Mouse (Mus musculus): ENCODE measurements around the gene Defb21. TPM values are rescaled to one million over a fixed set of nuclear protein-coding genes. Genes with fewer than 3 reads are reported as not detected.
A peak's percentile ranks its signal among the peaks of the same experiment; 100 is the strongest.

Defb21 gene
- polyA plus RNA-seq, 1 experiment = not detected

- peak; percentile 40; the same call in 1 of the 2 replicates for TF ChIP-seq CTCF (IDR thresholded peaks at IDR 0.05; ENCODE audit: extremely low read depth, insufficient read length, insufficient replicate concordance, low read depth, low read length)
- no peak for TF ChIP-seq POLR2A (IDR thresholded peaks at IDR 0.05; ENCODE audit: low read depth, low read length)
- 64% methylated on average over 15 of the region's 15 CpGs for WGBS
- no peak within 1 kb of the TSS for H3K4me3 ChIP-seq (ENCODE audit: low read depth, low read length)
Observed at GRCm38 (mm10) chr2:152604057-152604456, 31.5 kb downstream of the Defb21 start, which contains the start of gene Defb36. Gene Defb36 (plus strand): TSS chr2:152604327.

DNA sequence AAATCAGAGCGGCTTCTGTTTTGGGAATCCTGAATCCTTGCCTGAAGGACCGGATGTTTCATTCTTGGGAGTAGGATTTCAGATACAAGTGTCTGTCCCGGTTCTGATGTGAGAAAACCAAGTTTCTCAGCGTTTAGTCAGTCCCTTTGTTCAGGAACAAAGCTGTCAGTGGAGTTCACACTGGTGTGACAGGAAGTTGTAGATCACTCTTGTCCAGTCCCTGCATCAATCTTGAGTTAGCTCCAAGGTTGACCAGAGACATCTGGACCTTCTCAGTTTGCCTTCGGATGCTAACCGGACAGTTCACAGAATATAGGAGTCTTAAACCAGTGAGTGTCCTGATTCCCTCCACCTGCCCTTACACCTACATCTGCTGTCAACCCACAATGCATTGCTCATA is 35.2 kb downstream of the Defb21 start:
- Histone ChIP-seq H3K4me1 (ENCODE audit: control insufficient read depth, insufficient read depth, insufficient read length, low read length) (no peaks in the 10 kb centered on the region), H3K36me3 (ENCODE audit: control insufficient read depth, insufficient read depth, low read length) (no peaks in the 10 kb centered on the region), H3K27ac (ENCODE audit: insufficient read depth, low read depth, low read length) (no peak overlapping the region), H3K4me3 (ENCODE audit: low read depth, low read length) (no peak overlapping the region), H3K27me3 (ENCODE audit: control insufficient read depth, insufficient read depth, low read length) (no peaks in the 10 kb centered on the region)
- TF ChIP-seq POLR2A (IDR thresholded peaks at IDR 0.05; ENCODE audit: low read depth, low read length) (no peak), CTCF (IDR thresholded peaks at IDR 0.05; ENCODE audit: extremely low read depth, insufficient read length, insufficient replicate concordance, low read depth, low read length) (no peak)
- WGBS = 58% methylated on average over 6 of the region's 6 CpGs

More at GRCm38 (mm10) chr2:152604057-152604456, 31.5 kb downstream of the Defb21 start, which contains the start of gene Defb36:
- H3K27me3 ChIP-seq (ENCODE audit: control insufficient read depth, insufficient read depth, low read length) = no peaks in the 10 kb centered on the region
- H3K36me3 ChIP-seq (ENCODE audit: control insufficient read depth, insufficient read depth, low read length) = no peaks in the 10 kb centered on the region
- H3K27ac ChIP-seq (ENCODE audit: insufficient read depth, low read depth, low read length) = no peak within 1 kb of the TSS
- H3K4me1 ChIP-seq (ENCODE audit: control insufficient read depth, insufficient read depth, insufficient read length, low read length) = no peaks in the 10 kb centered on the region

- Histone ChIP-seq H3K27ac (ENCODE audit: insufficient read depth, low read depth, low read length) (no peak overlapping the region), H3K4me3 (ENCODE audit: low read depth, low read length) (no peak overlapping the region), H3K4me1 (ENCODE audit: control insufficient read depth, insufficient read depth, insufficient read length, low read length) (no peaks in the 10 kb centered on the region), H3K36me3 (ENCODE audit: control insufficient read depth, insufficient read depth, low read length) (no peaks in the 10 kb centered on the region), H3K27me3 (ENCODE audit: control insufficient read depth, insufficient read depth, low read length) (no peaks in the 10 kb centered on the region)
- TF ChIP-seq POLR2A (IDR thresholded peaks at IDR 0.05; ENCODE audit: low read depth, low read length) (no peak), CTCF (IDR thresholded peaks at IDR 0.05; ENCODE audit: extremely low read depth, insufficient read length, insufficient replicate concordance, low read depth, low read length) (no peak)
- WGBS = 93% methylated on average over 1 of the region's 1 CpGs
Observed at GRCm38 (mm10) chr2:152608719-152609118, 36.2 kb downstream of the Defb21 start.

DNA sequence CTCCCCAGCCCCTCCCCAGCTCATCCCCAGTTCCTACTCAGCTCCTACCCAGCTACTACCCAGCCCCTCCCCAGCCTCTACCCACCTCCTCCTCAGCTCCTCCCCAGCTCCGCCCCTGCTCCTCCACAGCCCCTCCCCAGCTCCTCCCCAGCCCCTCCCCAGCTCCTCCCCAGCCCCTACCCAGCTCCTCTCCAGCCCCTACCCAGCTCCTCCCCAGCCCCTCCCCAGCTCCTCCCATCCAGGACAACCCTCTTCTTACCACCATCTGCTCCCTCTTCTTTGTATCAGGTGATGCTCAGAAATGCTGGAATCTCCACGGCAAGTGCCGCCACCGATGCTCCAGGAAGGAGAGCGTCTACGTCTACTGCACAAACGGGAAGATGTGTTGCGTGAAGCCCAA is 39.6 kb downstream of the Defb21 start:
- TF ChIP-seq POLR2A (IDR thresholded peaks at IDR 0.05; ENCODE audit: low read depth, low read length) (no peak), CTCF (IDR thresholded peaks at IDR 0.05; ENCODE audit: extremely low read depth, insufficient read length, insufficient replicate concordance, low read depth, low read length) (no peak)
- Histone ChIP-seq H3K27ac (ENCODE audit: insufficient read depth, low read depth, low read length) (no peak overlapping the region), H3K4me1 (ENCODE audit: control insufficient read depth, insufficient read depth, insufficient read length, low read length) (no peaks in the 10 kb centered on the region), H3K4me3 (ENCODE audit: low read depth, low read length) (no peak overlapping the region), H3K27me3 (ENCODE audit: control insufficient read depth, insufficient read depth, low read length) (no peaks in the 10 kb centered on the region), H3K36me3 (ENCODE audit: control insufficient read depth, insufficient read depth, low read length) (no peaks in the 10 kb centered on the region)
- WGBS = 56% methylated on average over 7 of the region's 8 CpGs

- Histone ChIP-seq H3K27ac (ENCODE audit: insufficient read depth, low read depth, low read length) (no peak overlapping the region), H3K27me3 (ENCODE audit: control insufficient read depth, insufficient read depth, low read length) (no peaks in the 10 kb centered on the region), H3K4me3 (ENCODE audit: low read depth, low read length) (no peak overlapping the region), H3K4me1 (ENCODE audit: control insufficient read depth, insufficient read depth, insufficient read length, low read length) (no peaks in the 10 kb centered on the region), H3K36me3 (ENCODE audit: control insufficient read depth, insufficient read depth, low read length) (no peaks in the 10 kb centered on the region)
- WGBS = 16% methylated on average over 7 of the region's 7 CpGs
- TF ChIP-seq POLR2A (IDR thresholded peaks at IDR 0.05; ENCODE audit: low read depth, low read length) (no peak), CTCF (IDR thresholded peaks at IDR 0.05; ENCODE audit: extremely low read depth, insufficient read length, insufficient replicate concordance, low read depth, low read length) (peak; percentile 74; the same call in 1 of the 2 replicates)
Observed at GRCm38 (mm10) chr2:152615563-152615962, 43.0 kb downstream of the Defb21 start.

DNA sequence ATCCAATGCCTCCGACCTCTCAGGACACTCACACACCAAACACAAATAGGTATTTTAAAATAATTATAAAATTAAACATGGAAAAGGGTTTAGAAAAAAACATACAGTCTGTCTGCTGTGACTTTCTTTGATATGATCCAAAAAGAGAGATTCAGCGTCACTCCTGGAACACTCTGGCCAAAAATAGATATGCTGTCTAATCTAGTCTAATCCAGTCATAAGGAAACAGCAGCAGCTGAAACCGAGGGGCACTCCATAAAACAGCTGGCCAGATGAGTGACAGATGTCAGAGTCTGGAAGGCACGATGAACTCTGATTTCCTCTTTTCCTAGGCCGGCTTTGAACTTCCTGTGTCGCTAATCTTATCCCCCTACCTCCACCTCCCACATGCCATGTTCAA is 43.9 kb downstream of the Defb21 start:
- H3K4me3 ChIP-seq (ENCODE audit: low read depth, low read length) = no peak overlapping the region
- no peaks in the 10 kb centered on the region for H3K36me3 ChIP-seq (ENCODE audit: control insufficient read depth, insufficient read depth, low read length)
- H3K4me1 ChIP-seq (ENCODE audit: control insufficient read depth, insufficient read depth, insufficient read length, low read length) = no peaks in the 10 kb centered on the region
- TF ChIP-seq CTCF (IDR thresholded peaks at IDR 0.05; ENCODE audit: extremely low read depth, insufficient read length, insufficient replicate concordance, low read depth, low read length) (no peak), POLR2A (IDR thresholded peaks at IDR 0.05; ENCODE audit: low read depth, low read length) (no peak)
- no peaks in the 10 kb centered on the region for H3K27me3 ChIP-seq (ENCODE audit: control insufficient read depth, insufficient read depth, low read length)
- 67% methylated on average over 6 of the region's 6 CpGs for WGBS
- no peak overlapping the region for H3K27ac ChIP-seq (ENCODE audit: insufficient read depth, low read depth, low read length)

DNA sequence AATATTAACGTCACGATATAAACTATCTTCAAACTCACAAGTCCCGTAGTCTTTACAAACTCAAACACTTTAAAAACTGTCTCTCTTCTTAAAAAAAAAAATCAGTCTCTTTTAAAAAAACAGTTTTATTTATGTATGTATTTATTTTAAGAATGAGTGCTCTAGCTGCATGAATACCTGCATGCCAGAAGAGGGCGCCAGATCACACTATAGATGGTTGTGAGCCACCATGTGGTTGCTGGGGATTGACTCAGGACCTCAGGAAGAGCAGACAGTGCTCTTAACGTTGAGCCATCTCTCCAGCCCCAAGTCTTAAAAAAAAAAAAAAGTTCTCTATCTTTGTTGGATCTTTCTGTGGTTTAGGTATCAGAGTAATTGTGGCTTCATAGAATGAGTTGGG is 44.8 kb downstream of the Defb21 start:
- TF ChIP-seq POLR2A (IDR thresholded peaks at IDR 0.05; ENCODE audit: low read depth, low read length) = no peak
- TF ChIP-seq CTCF (IDR thresholded peaks at IDR 0.05; ENCODE audit: extremely low read depth, insufficient read length, insufficient replicate concordance, low read depth, low read length) = no peak
- no peaks in the 10 kb centered on the region for H3K36me3 ChIP-seq (ENCODE audit: control insufficient read depth, insufficient read depth, low read length)
- H3K27ac ChIP-seq (ENCODE audit: insufficient read depth, low read depth, low read length) = no peak overlapping the region
- no peaks in the 10 kb centered on the region for H3K4me1 ChIP-seq (ENCODE audit: control insufficient read depth, insufficient read depth, insufficient read length, low read length)
- 61% methylated on average over 5 of the region's 5 CpGs for WGBS
- H3K27me3 ChIP-seq (ENCODE audit: control insufficient read depth, insufficient read depth, low read length) = no peaks in the 10 kb centered on the region
- H3K4me3 ChIP-seq (ENCODE audit: low read depth, low read length) = no peak overlapping the region
